Mouse (Mus musculus) stomach, postnatal 0 days (tissue): Measurements from ENCODE around the gene Scn5a.

Experiments used
- CTCF ChIP-seq: IDR thresholded peaks from 2 replicates; pipeline ENCODE4 v1.5.1; 2016; ENCODE audit warnings: antibody characterized with exemption, low read depth, mild to moderate bottlenecking, moderate library complexity
- EP300 ChIP-seq: optimal IDR thresholded peaks from 2 replicates; pipeline ENCODE3; 2016; ENCODE audit warnings: antibody characterized with exemption

GRCm38 (mm10) chr9:119561746-119562145, 17.1 kb downstream of the Scn5a start:
- TF ChIP-seq CTCF, result no peak
- TF ChIP-seq EP300, result no peak
